Mouse (Mus musculus): Measurements from ENCODE around the gene Fcna. TPM values are rescaled to one million over a fixed set of nuclear protein-coding genes. Genes with fewer than 3 reads are reported as not detected.

The Fcna gene
- polyA plus RNA-seq, 1 experiment from 2014 or later, result 1.5 TPM

DNA sequence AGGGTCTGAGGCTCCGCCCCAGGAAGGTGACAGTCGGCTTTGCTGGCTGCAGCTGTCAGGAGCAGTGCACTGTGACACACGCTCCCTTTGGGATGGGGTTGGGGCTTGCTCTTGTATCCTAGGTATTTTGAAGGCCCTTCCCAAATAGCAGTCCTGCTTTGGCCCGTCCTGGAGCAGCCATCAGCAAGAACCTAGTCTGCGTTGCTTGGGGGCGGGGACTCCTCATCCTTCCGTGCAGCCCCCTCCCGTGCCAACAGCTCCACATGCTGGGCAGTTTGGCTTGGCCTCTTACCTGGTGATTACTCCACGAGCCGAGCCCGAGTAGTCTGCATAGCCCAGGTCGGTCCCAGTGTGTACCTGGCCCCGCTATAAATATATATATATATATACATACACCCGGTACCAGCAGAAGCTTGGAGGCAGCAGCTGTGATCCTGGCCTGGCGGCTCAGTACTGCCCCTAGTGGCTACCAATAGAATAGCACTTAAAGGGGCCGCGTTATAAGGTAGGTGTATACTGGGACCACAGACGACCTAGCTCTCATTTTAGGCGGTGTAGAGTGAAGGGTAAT, 46.5 kb downstream of the Fcna start, which contains the start of gene Ajm1:
Gene Ajm1 (minus strand): TSS at position 464 of the 571 bp plus-strand sequence.
- H3K27me3 ChIP-seq (ENCODE audit: insufficient read depth, poor library complexity, severe bottlenecking), result peaks cover 50% of the 10 kb centered on the region
- no peak for DNase-seq (ENCODE audit: low spot score)
- no peaks in the 10 kb centered on the region for H3K9me3 ChIP-seq
- peaks cover 37% of the 10 kb centered on the region for H3K36me3 ChIP-seq
- H3K4me3 ChIP-seq, result peak within 1 kb of the TSS; percentile 52
- no peak within 1 kb of the TSS for H3K27ac ChIP-seq
- WGBS, result 7% methylated on average over 19 of the region's 19 CpGs
- peaks cover 57% of the 10 kb centered on the region for H3K4me1 ChIP-seq

DNA sequence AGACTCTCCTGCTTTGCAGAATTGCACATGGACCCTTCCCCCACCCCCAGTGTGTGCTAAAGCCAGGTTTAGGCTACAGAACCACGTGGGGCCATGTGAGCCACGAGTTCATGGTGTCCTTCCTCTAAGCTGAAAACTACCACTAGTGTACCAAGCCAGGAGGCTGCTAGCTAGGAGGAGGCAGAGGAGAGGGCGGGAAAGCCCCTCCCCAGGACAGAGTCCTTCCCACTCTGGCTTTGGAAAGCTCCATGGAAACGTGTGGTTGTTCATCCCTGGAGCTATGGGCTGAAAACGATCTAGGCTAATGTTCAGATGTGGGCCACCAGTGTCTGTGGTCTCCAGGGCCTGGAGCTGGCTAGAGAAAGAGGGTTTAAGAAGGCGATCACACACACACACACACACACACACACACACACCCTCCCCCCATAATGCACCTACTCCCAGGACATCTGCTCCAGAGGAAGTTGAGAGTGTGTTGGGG, 47.2 kb downstream of the Fcna start:
- Histone ChIP-seq H3K9me3 (no peaks in the 10 kb centered on the region), H3K36me3 (peaks cover 31% of the 10 kb centered on the region), H3K27ac (no peak overlapping the region), H3K4me3 (0 out of 2 replicates have a peak overlapping the region, but pooled peaks have one; percentile 52), H3K27me3 (ENCODE audit: insufficient read depth, poor library complexity, severe bottlenecking) (peaks cover 58% of the 10 kb centered on the region), H3K4me1 (peaks cover 61% of the 10 kb centered on the region)
- no peak for DNase-seq (ENCODE audit: low spot score)
- 46% methylated on average over 6 of the region's 6 CpGs for WGBS

DNA sequence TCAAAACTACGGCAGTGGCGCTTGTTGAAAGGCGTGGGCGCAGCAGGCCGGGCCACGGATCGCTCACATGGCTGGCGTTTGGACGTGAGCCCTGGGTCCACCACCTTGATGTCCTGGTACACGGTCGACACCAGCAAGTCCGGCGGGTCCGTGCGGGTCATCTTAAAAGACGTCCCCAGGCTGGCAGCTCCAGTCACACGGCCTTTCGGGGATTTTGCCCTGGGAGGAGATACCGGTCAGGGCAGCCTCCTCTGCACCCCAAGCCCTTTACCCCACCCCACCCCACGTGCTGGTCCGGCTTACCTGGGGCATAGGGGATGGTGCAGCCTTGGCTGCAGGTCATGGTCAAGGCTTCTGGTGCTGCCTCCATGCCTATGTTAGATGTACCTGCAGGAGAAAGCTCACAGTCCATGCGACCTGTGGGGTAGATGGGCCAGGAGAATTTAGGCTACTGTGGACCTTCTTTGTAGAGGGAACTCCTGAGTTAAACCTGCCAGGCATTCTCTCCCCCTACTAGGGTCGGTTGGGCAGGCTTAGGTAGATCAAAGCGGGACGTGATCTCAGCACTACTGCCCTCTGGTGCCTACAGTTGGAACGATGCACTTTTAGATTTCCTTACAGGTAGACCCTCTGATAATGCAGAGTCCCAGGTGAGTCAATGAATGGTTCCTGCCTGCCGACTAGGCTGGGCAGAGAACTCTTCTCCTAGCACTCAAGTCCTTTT, 47.9 kb downstream of the Fcna start:
- H3K9me3 ChIP-seq, result no peaks in the 10 kb centered on the region
- H3K27ac ChIP-seq, result no peak overlapping the region
- peaks cover 23% of the 10 kb centered on the region for H3K36me3 ChIP-seq
- H3K4me3 ChIP-seq, result peak overlapping the region; percentile 41
- H3K27me3 ChIP-seq (ENCODE audit: insufficient read depth, poor library complexity, severe bottlenecking), result peaks cover 61% of the 10 kb centered on the region
- DNase-seq (ENCODE audit: low spot score), result no peak
- 6% methylated on average over 27 of the region's 27 CpGs for WGBS
- H3K4me1 ChIP-seq, result peaks cover 66% of the 10 kb centered on the region

DNA sequence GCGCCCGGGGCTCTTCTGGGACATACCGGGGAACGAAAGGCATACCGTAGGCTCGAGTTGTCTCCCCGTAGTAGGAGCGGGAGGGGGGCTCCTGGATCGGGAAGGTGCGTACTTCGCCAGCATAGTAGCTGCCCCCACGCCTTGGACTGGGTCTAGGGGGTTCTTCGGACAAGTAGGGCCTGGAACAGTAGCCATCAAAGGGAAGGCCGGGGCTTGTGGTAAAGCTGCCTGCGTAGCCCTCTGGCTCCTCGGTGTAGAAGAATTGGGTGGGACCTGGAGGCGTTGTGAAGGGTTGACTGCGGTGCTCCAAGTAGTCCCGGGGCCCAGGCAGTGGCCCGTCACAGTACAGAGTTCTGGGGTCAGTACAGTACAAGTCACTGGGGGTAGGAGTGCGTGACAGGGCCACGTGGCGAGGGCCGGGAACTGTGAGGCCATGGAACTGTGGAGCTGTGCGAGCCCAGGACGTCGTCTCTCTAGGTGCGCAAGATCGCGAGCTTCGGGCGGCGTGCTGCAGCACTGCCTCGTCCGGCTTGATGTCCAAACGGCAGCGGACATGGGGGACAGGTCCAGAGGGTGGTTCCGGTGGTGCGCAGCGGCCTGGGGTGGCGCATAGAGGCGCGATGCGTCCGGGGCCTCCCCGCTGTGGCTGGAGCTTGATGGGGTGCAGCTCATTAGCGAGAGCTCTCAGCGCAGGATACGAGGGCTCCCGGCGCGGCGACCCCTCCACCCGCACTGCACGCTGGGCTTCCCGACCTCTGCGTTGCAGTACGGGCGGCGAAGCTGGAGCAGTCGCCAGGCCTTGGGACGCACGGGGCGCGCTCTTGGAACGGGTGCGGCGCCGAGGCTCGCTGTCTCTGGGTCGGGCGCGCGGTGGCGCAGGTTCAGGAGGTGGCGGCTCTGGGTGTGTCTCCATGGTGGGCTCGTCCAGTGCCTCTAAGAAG, 48.8 kb downstream of the Fcna start:
- Histone ChIP-seq H3K27ac (no peak overlapping the region), H3K4me1 (peaks cover 68% of the 10 kb centered on the region), H3K4me3 (peak overlapping the region; percentile 49), H3K36me3 (peaks cover 15% of the 10 kb centered on the region), H3K9me3 (no peaks in the 10 kb centered on the region), H3K27me3 (ENCODE audit: insufficient read depth, poor library complexity, severe bottlenecking) (peaks cover 61% of the 10 kb centered on the region)
- no peak for DNase-seq (ENCODE audit: low spot score)
- 5% methylated on average over 77 of the region's 77 CpGs for WGBS

DNA sequence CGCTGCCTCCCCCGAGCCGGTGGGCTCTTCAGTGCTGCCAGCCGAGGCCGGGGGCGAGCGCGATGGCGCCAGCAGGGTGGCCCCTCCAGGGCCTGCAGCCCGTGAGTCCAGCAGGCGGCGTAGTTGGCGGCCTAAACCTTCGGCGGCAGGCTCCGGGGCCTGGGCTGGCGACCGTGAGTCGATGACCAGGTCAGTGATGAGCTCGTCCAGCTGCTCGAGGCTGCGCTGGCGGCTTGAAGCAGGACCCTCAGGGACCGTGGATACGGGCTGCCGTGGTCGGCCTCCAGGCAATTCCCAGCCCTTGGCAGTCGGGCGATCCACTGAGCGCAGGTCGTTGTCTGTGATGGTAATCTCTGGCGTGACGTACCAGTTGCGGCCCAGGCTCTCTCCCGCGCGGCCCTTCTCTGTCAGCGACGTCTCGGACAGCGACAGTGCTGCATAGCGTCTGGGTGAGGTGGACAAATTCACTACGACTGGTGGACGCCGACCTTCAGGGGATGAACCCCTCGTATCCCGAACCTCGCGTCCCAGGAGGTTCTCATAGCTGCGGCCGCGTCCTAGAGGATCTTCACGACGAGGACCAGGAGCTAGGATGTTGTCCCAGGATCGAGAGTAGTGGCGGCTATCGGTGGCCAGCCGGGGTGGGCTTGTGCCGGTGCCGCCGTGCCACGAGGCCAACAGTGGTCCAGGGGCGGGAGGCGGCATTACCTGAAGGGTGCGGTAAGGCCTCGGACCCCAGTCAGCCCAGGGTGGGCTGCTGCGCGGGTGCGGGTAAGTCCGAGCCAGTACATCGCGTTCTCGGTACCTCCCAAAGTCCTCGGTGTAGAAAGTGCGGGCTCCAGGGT, 49.7 kb downstream of the Fcna start:
- DNase-seq (ENCODE audit: low spot score), result no peak
- Histone ChIP-seq H3K36me3 (peaks cover 9% of the 10 kb centered on the region), H3K27me3 (ENCODE audit: insufficient read depth, poor library complexity, severe bottlenecking) (peaks cover 61% of the 10 kb centered on the region), H3K9me3 (no peaks in the 10 kb centered on the region), H3K4me1 (peaks cover 77% of the 10 kb centered on the region), H3K27ac (0 out of 2 replicates have a peak overlapping the region, but pooled peaks have one; percentile 17), H3K4me3 (peak overlapping the region; percentile 49)
- WGBS, result 4% methylated on average over 75 of the region's 75 CpGs

DNA sequence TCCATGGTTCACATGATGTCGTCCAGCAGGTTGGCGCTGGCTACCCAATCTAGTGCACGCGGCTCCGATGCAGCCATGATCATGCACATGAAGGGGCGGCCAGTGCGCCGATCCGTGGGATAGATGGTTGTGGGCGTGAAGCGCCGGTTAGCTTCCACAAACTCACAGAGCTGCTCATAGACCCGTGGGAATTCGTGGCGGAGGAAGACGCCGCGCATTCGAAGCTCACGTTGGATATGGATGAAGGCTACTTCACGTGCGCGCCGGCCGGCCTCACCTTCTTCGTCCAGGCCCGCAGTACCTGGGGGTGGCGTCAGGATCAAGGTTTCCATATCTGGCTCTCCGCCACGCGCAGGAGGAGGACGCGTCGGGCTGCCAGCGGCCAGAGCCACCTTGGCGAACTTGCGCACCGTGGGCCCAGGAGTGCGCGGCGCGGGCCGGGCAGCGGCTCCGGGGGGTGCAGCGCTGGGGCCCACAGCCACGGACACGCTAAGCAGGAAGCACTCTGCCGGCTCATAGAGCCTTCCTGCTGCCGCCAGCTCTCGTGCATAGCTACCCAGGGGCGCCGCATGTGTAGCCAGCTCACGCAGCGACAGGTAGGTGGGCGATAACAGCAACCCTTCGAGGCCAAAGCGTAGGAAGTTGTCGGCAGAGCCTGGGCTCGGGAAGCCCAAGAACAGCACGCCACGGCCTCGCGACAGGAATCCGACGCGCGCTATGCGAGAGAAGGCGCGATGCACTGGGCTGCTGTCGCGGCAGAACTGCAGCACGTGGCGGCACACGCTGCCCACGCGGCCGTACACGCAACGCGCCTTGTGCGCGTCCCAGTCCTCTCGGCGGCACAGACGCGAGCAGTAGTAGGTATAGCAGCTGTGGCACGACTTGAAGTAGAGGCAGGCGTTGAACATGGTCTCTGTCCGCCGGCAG, 50.6 kb downstream of the Fcna start:
- H3K27me3 ChIP-seq (ENCODE audit: insufficient read depth, poor library complexity, severe bottlenecking), result peaks cover 61% of the 10 kb centered on the region
- peaks cover 74% of the 10 kb centered on the region for H3K4me1 ChIP-seq
- DNase-seq (ENCODE audit: low spot score), result no peak
- no peaks in the 10 kb centered on the region for H3K9me3 ChIP-seq
- 0 out of 2 replicates have a peak overlapping the region, but pooled peaks have one; percentile 17 for H3K27ac ChIP-seq
- peak overlapping the region; percentile 49 for H3K4me3 ChIP-seq
- peaks cover 11% of the 10 kb centered on the region for H3K36me3 ChIP-seq
- WGBS, result 15% methylated on average over 92 of the region's 92 CpGs

DNA sequence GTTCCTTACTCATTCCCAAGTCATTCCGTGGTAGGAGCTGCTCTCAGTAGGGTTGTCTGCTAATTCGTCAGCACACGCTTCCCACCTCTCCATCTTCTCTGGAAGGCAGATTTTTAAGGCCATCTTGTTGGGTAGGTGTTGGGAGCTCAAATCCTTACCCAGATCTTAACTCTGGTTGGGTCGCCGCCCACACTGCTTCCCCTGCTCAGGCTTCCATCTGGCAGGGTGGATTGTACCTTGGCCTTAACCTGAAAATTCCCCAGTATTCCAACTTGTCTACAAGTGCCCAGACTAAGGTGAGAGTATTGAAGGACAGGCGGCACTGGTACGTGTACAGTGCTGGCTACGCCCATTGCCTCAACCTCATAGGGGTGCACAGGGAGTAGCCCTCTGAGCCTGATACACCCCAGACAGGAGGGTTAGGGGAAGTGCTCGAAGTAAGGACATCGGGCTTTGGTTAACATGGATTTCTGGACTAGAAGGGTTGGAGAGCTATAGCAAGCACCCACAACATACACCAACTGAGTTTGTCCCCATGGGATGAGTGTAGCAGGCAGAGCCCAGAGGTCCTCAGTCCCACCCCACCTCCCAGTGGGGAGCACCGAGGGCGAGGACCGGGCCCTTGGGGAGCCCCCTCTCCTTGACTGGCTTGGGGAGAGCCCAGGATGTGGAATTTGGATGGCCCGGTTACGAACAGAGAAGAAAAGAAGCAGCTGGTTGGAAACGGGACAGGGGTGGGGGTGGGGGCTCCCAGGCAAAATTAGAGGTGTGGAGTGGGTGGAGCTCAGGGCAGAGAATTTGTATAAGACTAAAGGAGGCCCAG, 51.6 kb downstream of the Fcna start:
- H3K27ac ChIP-seq, result no peak overlapping the region
- peaks cover 59% of the 10 kb centered on the region for H3K27me3 ChIP-seq (ENCODE audit: insufficient read depth, poor library complexity, severe bottlenecking)
- DNase-seq (ENCODE audit: low spot score), result no peak
- no peaks in the 10 kb centered on the region for H3K9me3 ChIP-seq
- H3K4me1 ChIP-seq, result peaks cover 67% of the 10 kb centered on the region
- 67% methylated on average over 16 of the region's 16 CpGs for WGBS
- peaks cover 19% of the 10 kb centered on the region for H3K36me3 ChIP-seq
- H3K4me3 ChIP-seq, result peak overlapping the region; percentile 66; the same call in 1 of the 2 replicates

DNA sequence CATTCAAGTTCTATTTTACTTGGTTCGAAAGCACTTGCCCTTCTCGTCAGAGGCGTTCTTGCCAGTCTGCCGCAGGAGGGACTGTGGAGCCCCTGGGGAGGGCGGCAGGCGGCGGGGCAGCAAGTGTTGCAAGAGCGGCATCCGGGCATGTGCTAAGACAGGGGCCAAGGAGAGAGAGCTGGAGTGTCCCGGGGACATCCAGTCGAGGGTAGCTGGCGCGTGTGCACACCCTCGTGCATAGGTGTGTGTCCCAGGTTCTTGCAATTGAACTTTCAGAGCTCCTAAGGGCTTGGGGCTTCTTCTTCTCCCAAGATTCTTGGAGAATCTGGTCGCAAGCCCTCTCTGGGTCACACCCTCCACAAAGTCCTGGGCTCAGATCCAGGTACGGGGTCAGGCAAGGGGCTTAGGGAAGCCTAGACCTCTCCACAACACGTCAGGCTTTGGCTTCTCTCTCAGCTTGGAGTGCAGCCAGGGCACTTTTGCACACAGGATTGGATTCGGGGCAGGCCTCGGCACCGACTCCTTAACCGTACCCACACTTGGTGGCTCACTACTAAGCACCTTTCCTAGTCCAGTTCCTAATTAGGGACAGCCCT, 52.3 kb downstream of the Fcna start:
- peak overlapping the region; percentile 66 for H3K4me3 ChIP-seq
- peaks cover 65% of the 10 kb centered on the region for H3K4me1 ChIP-seq
- WGBS, result 16% methylated on average over 21 of the region's 21 CpGs
- peaks cover 26% of the 10 kb centered on the region for H3K36me3 ChIP-seq
- peak; percentile 85 for DNase-seq (ENCODE audit: low spot score)
- no peaks in the 10 kb centered on the region for H3K9me3 ChIP-seq
- H3K27me3 ChIP-seq (ENCODE audit: insufficient read depth, poor library complexity, severe bottlenecking), result peaks cover 52% of the 10 kb centered on the region
- H3K27ac ChIP-seq, result peak overlapping the region; percentile 96
